Comparison of ENCODE assay signal across 8 mouse cellular contexts in the genomic region with DNA sequence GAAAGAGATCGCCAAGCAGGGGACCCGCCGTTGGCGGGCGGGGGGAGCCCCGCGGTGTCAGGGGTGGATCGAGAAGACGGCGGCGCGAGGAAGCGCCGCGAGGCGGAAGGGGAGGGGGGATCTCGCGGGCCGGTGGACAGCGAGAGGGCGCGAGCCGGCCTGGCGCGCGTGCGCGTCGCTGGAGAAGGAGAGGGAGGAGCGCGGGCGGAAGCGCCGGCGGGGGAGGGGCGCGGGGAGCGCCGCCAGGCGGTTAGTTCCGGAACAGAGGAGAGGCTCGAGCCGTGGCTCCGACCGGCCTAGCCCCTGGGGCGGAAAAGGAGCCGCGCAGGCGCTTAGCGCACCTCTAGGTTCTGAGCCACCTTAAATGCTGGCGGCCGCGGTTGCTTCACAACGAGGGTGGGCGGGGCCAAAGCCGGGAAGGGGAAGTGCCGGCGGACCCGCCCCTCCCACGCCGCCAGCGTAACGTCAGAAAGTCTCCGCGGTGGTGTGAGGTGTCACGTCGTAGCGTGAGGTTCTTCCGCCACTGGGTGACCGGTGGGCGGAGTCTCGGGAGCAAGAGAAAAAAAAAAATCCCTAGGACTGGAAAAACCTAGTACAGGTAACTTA. TPM values are rescaled to one million over a fixed set of nuclear protein-coding genes. Genes with fewer than 3 reads are reported as not detected.
DNase-seq lines count a peak whose midpoint lies in the region; ATAC-seq and TF ChIP-seq lines count a peak whose summit lies in the region.

A gene (minus strand): TSS at position 165 of the 606 bp plus-strand sequence.

- H3K36me3 ChIP-seq in heart, embryonic 12.5 days, result peaks cover 29% of the 10 kb centered on the region
- peaks cover 25% of the 10 kb centered on the region for H3K36me3 ChIP-seq in kidney, postnatal 0 days (ENCODE audit: insufficient read depth, low read length)
- peaks cover 27% of the 10 kb centered on the region for H3K36me3 ChIP-seq in liver, embryonic 11.5 days (ENCODE audit: control insufficient read depth, insufficient read depth, low read length)
- H3K36me3 ChIP-seq in stomach, embryonic 14.5 days (ENCODE audit: control insufficient read depth, insufficient read depth, low read length), result peaks cover 29% of the 10 kb centered on the region

- peak within 1 kb of the TSS; percentile 99 for H3K4me3 ChIP-seq in heart, embryonic 12.5 days
- H3K4me3 ChIP-seq in kidney, postnatal 0 days (replicated peaks; ENCODE audit: low read depth, low read length), result peak within 1 kb of the TSS; percentile 100
- peak within 1 kb of the TSS; percentile 98 for H3K4me3 ChIP-seq in liver, embryonic 11.5 days (ENCODE audit: low read depth, low read length)
- H3K4me3 ChIP-seq in stomach, embryonic 14.5 days (ENCODE audit: low read depth, low read length), result peak within 1 kb of the TSS; percentile 100

- H3K27me3 ChIP-seq in heart, embryonic 12.5 days (replicated peaks), result no peaks in the 10 kb centered on the region
- H3K27me3 ChIP-seq in kidney, postnatal 0 days (ENCODE audit: insufficient read depth, low read length), result no peaks in the 10 kb centered on the region
- no peaks in the 10 kb centered on the region for H3K27me3 ChIP-seq in liver, embryonic 11.5 days (replicated peaks; ENCODE audit: control insufficient read depth, insufficient read depth, low read length)
- no peaks in the 10 kb centered on the region for H3K27me3 ChIP-seq in stomach, embryonic 14.5 days (ENCODE audit: control insufficient read depth, insufficient read depth, low read length)

- peak within 1 kb of the TSS; percentile 100 for H3K27ac ChIP-seq in heart, embryonic 12.5 days (ENCODE audit: poor library complexity, severe bottlenecking)
- H3K27ac ChIP-seq in kidney, postnatal 0 days, result peak within 1 kb of the TSS; percentile 100
- H3K27ac ChIP-seq in liver, embryonic 11.5 days (ENCODE audit: low read depth, low read length), result peak within 1 kb of the TSS; percentile 100
- peak within 1 kb of the TSS; percentile 100 for H3K27ac ChIP-seq in stomach, embryonic 14.5 days (ENCODE audit: low read length)

- H3K4me2 ChIP-seq in heart, embryonic 12.5 days, result peak within 1 kb of the TSS; percentile 83
- H3K4me2 ChIP-seq in kidney, postnatal 0 days (ENCODE audit: low read length), result peak within 1 kb of the TSS; percentile 59
- H3K4me2 ChIP-seq in liver, embryonic 11.5 days, result peak within 1 kb of the TSS; percentile 85
- H3K4me2 ChIP-seq in stomach, embryonic 14.5 days (replicated peaks; ENCODE audit: low read depth, low read length), result peak within 1 kb of the TSS; percentile 63

- WGBS in heart, embryonic 12.5 days, result under 1% methylated on average over 66 of the region's 72 CpGs
- WGBS in kidney, postnatal 0 days, result under 1% methylated on average over 55 of the region's 72 CpGs
- WGBS in liver, embryonic 11.5 days, result under 1% methylated on average over 71 of the region's 72 CpGs
- under 1% methylated on average over 51 of the region's 72 CpGs for WGBS in stomach, embryonic 14.5 days

- peak; percentile 83 for ATAC-seq in erythroid progenitor cell, adult 5-6 weeks (replicated peaks; ENCODE audit: low FRiP score, poor library complexity, severe bottlenecking)
- peak; percentile 91 for ATAC-seq in heart, embryonic 12.5 days (ENCODE audit: insufficient number of reproducible peaks, low FRiP score)
- peak; percentile 92 for ATAC-seq in kidney, postnatal 0 days (replicated peaks; ENCODE audit: low FRiP score, low read depth)
- ATAC-seq in liver, embryonic 11.5 days (replicated peaks; ENCODE audit: low FRiP score), result peak; percentile 85
- peak; percentile 93 for ATAC-seq in stomach, embryonic 14.5 days (ENCODE audit: insufficient number of reproducible peaks, insufficient read depth, low FRiP score, low read depth)

- no peaks in the 10 kb centered on the region for H3K9me3 ChIP-seq in heart, embryonic 12.5 days (replicated peaks)
- H3K9me3 ChIP-seq in kidney, postnatal 0 days (replicated peaks; ENCODE audit: low read length), result no peaks in the 10 kb centered on the region
- H3K9me3 ChIP-seq in liver, embryonic 11.5 days (ENCODE audit: control insufficient read depth, low read length), result no peaks in the 10 kb centered on the region
- no peaks in the 10 kb centered on the region for H3K9me3 ChIP-seq in stomach, embryonic 14.5 days (ENCODE audit: control insufficient read depth, low read depth, low read length)

- peak; percentile 100 for DNase-seq in CD4-positive helper T cell, adult 2 months (ENCODE audit: low read depth, low spot score)
- DNase-seq in brain, embryonic 18.5 days (ENCODE audit: low read depth, low spot score), result peak; percentile 97
- peak; percentile 99 for DNase-seq in kidney, postnatal 0 days (ENCODE audit: low spot score)
- DNase-seq in liver, embryonic 11.5 days (ENCODE audit: low spot score), result peak; percentile 98
- DNase-seq in naive thymus-derived CD4-positive, alpha-beta T cell, adult 2 months (ENCODE audit: low read depth), result peak; percentile 100

- peak; percentile 67 for TF ChIP-seq CTCF in kidney, postnatal 0 days (IDR thresholded peaks at IDR 0.05; ENCODE audit: low read depth)

- H3K9ac ChIP-seq in heart, embryonic 12.5 days, result peak within 1 kb of the TSS; percentile 100
- peak within 1 kb of the TSS; percentile 100 for H3K9ac ChIP-seq in kidney, postnatal 0 days (ENCODE audit: low read depth, low read length)
- peak within 1 kb of the TSS; percentile 99 for H3K9ac ChIP-seq in liver, embryonic 11.5 days (ENCODE audit: low read depth, low read length)
- H3K9ac ChIP-seq in stomach, embryonic 14.5 days (replicated peaks; ENCODE audit: low read depth, low read length), result peak within 1 kb of the TSS; percentile 100

- H3K4me1 ChIP-seq in heart, embryonic 12.5 days (replicated peaks), result peaks cover 13% of the 10 kb centered on the region
- peaks cover 3% of the 10 kb centered on the region; the same call in 1 of the 2 replicates for H3K4me1 ChIP-seq in kidney, postnatal 0 days (replicated peaks; ENCODE audit: insufficient read depth, low read length)
- peaks cover 13% of the 10 kb centered on the region for H3K4me1 ChIP-seq in liver, embryonic 11.5 days (replicated peaks; ENCODE audit: control insufficient read depth, insufficient read depth, low read length)
- 0 out of 2 replicates have a peak, but pooled peaks cover 5% of the 10 kb centered on the region for H3K4me1 ChIP-seq in stomach, embryonic 14.5 days (ENCODE audit: control insufficient read depth, insufficient read depth, low read length)

RNA-seq across cellular contexts. Expression of the gene that starts here (rescaled TPM):
- total RNA-seq in erythroid progenitor cell, adult 5-6 weeks (2015; ENCODE audit: low replicate concordance), result 94.7 and 95.1 TPM in 2 replicates
- total RNA-seq in erythroid progenitor cell, adult 5-6 weeks (2017; ENCODE audit: low replicate concordance), result 71.8 and 75.6 TPM in 2 replicates
- 49.7 and 52.5 TPM in 2 replicates for polyA plus RNA-seq in heart, embryonic 12.5 days (2016; fragmentation: Nextera tagmentation; extraction: Ambion mirVana)
- 30.2 and 30.3 TPM in 2 replicates for polyA plus RNA-seq in kidney, postnatal 0 days (2015; fragmentation: Nextera tagmentation; extraction: Ambion mirVana)
- polyA plus RNA-seq in liver, embryonic 11.5 days (2014; fragmentation: Nextera tagmentation; extraction: Ambion mirVana), result 71.4 and 75.7 TPM in 2 replicates
- 45.6 and 52.1 TPM in 2 replicates for polyA plus RNA-seq in stomach, embryonic 14.5 days (2014; fragmentation: Nextera tagmentation; extraction: Ambion mirVana)

Comparison
In these comparisons a context has a peak if more than half of its experiments do, and no peak if none do; other contexts are left out.
1. Peak in every context shown above with its lines: DNase-seq, ATAC-seq, H3K4me3 ChIP-seq and H3K27ac ChIP-seq.